Mouse (Mus musculus) embryonic facial prominence, embryonic 14.5 days (tissue): ENCODE data around the gene Appl1. TPM values are rescaled to one million over a fixed set of nuclear protein-coding genes. Genes with fewer than 3 reads are reported as not detected.

Experiments
- ATAC-seq: fragments of 200-750 bp; cut with Nextera tagmentation; 2 replicates; pipeline ENCODE4 v1.8.0; 2017; ENCODE audit warnings: low read depth, moderate number of reproducible peaks, moderate TSS enrichment
- DNase-seq: peaks from one replicate; pipeline ENCODE4 v3.0.0-alpha.2; 2015; ENCODE audit warnings: low spot score
- H3K27ac ChIP-seq: fragments of 300-500 bp; sonication (generic); replicated peaks from 2 replicates; pipeline ENCODE4 v1.5.1; 2014; ENCODE audit warnings: low read depth, mild to moderate bottlenecking, low read length, moderate library complexity
- H3K27me3 ChIP-seq: fragments of 300-500 bp; sonication (generic); replicated peaks from 2 replicates; pipeline ENCODE4 v1.6.1; 2014; ENCODE audit warnings: low read length; ENCODE audit not compliant: control insufficient read depth, insufficient read depth
- H3K36me3 ChIP-seq: fragments of 300-500 bp; sonication (generic); 2 replicates; pipeline ENCODE4 v1.6.1; 2014; ENCODE audit warnings: low read length, mixed read lengths; ENCODE audit not compliant: control insufficient read depth, insufficient read depth
- H3K4me1 ChIP-seq: fragments of 300-500 bp; sonication (generic); 2 replicates; pipeline ENCODE4 v1.6.1; 2014; ENCODE audit warnings: antibody characterized with exemption, low read length; ENCODE audit not compliant: control insufficient read depth, insufficient read depth
- H3K4me2 ChIP-seq: fragments of 300-500 bp; sonication (generic); 2 replicates; pipeline ENCODE4 v1.6.1; 2014; ENCODE audit warnings: low read depth, mild to moderate bottlenecking, low read length, moderate library complexity, mixed read lengths
- H3K4me3 ChIP-seq: fragments of 300-500 bp; sonication (generic); 2 replicates; pipeline ENCODE4 v1.5.1; 2014; ENCODE audit warnings: low read depth, mild to moderate bottlenecking, low read length
- H3K9ac ChIP-seq: fragments of 300-500 bp; sonication (generic); 2 replicates; pipeline ENCODE4 v1.6.1; 2014; ENCODE audit warnings: low read depth, mild to moderate bottlenecking, low read length, moderate library complexity, mixed read lengths
- H3K9me3 ChIP-seq: fragments of 300-500 bp; sonication (generic); 2 replicates; pipeline ENCODE4 v1.6.1; 2016; ENCODE audit warnings: low read length; ENCODE audit not compliant: control insufficient read depth
- WGBS: fragments of 180-500 bp; shearing (Covaris S2); extraction: QIAGEN DNeasy Blood & Tissue Kit; methylation state at CpG from one replicate; pipeline ENCODE4 v1.1.7; 2014; 5-methylcytosine and 5-hydroxymethylcytosine counted together
- polyA plus RNA-seq: library from polyadenylated mRNA; unstranded; fragments of >200 nt; fragmentation: Nextera tagmentation; extraction: Ambion mirVana; gene quantifications from 2 replicates; pipeline ENCODE4 v1.2.1, GENCODE M21; 2014

Gene Appl1
- polyA plus RNA-seq, 1 experiment from 2014 or later, result 50.8 TPM

DNA sequence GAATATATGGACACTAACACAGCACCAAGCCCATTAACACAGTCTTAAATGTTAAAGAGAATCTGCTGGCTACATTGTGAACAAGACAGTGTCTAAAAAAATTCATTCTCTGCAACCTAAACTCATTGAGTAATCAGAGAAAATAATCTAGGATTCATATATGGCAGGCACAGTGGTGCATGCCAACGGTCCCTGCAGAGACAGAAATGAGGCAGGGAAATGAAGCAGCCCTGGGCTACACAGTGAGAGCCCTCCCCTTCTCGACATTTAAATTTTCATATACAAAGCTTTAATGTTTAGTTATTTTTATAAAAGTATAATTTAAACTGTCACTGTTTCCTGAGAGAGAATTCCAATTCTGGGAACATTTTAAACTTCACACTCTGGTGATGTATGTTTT is 71.5 kb downstream of the Appl1 start:
- Histone ChIP-seq H3K4me1 (no peaks in the 10 kb centered on the region), H3K9me3 (no peaks in the 10 kb centered on the region), H3K9ac (no peak overlapping the region), H3K27me3 (no peaks in the 10 kb centered on the region), H3K27ac (no peak overlapping the region), H3K4me2 (no peak overlapping the region), H3K36me3 (no peaks in the 10 kb centered on the region), H3K4me3 (no peak overlapping the region)
- WGBS, result 89% methylated on average over 2 of the region's 2 CpGs
- no peak for ATAC-seq
- no peak for DNase-seq

DNA sequence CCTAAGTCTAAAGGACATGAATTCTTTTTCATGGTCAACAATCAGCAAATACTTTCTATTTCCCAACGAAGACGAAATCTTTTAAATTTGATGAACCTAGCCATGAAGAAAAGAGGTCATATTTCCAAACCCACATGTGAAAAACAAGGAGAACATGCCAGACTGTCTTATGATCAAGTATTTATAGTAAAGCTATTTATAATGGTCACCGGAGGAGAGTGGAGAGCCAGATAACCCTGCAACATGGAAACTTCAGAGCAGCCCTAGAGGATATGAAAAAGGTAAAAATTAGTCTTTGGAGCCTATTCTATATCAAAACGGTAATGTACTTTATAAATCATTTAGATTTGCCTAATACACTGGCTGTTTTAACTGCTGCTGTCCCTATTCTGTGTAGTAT is 76.6 kb downstream of the Appl1 start, which contains the start of gene Asb14:
TSS of gene Asb14 (plus strand) at position 166 of the 400 bp plus-strand sequence.
- WGBS, result 91% methylated on average over 4 of the region's 4 CpGs
- H3K4me3 ChIP-seq, result no peak within 1 kb of the TSS
- H3K27ac ChIP-seq, result no peak within 1 kb of the TSS
- H3K36me3 ChIP-seq, result no peaks in the 10 kb centered on the region
- H3K9ac ChIP-seq, result no peak within 1 kb of the TSS
- no peaks in the 10 kb centered on the region for H3K27me3 ChIP-seq
- DNase-seq (no peak), ATAC-seq (no peak)
- no peaks in the 10 kb centered on the region for H3K9me3 ChIP-seq
- no peaks in the 10 kb centered on the region for H3K4me1 ChIP-seq
- no peak within 1 kb of the TSS for H3K4me2 ChIP-seq

DNA sequence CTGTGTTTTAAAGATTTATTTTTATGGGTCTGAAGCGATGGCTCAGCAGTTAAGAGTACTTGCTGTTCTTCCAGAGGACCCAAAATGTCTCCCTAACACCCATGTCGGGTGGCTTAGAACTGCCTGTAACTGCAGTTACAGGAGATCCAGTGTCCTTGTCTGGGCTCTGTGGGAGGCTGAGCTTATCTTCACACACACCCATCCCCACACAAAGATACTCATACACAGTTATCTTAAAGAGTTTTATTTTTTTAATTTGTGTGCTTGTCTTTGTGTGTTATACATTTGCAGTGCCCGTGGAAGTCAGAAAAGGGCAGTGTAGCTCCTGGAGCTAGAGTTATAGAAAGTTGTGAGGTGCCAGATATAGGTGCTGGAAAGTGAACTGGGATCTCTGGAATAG is 80.3 kb downstream of the Appl1 start:
- no peak overlapping the region for H3K9ac ChIP-seq
- no peak for DNase-seq
- WGBS, result 85% methylated on average over 3 of the region's 3 CpGs
- no peak overlapping the region for H3K4me2 ChIP-seq
- ATAC-seq, result no peak
- H3K9me3 ChIP-seq, result no peaks in the 10 kb centered on the region
- H3K4me1 ChIP-seq, result no peaks in the 10 kb centered on the region
- no peak overlapping the region for H3K4me3 ChIP-seq
- no peaks in the 10 kb centered on the region for H3K27me3 ChIP-seq
- H3K36me3 ChIP-seq, result no peaks in the 10 kb centered on the region
- H3K27ac ChIP-seq, result no peak overlapping the region

DNA sequence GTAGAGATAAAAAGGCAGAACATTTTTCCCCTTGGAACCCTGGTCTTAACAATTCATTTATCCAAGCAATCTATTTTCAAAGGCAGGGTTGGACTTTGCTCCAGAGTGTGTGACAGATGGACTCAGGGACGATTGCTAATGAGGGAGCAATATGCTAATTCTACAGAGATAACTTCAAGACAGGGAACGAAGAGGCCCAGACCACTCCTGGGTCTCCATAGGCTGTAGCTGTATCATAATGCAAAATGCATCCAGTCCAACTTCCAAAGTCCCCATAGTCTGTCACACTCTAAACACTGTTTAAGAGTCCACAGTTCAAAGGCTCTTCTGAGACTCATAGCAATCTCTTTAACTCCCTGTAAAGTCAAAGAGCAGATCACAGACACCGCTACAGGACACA is 83.8 kb downstream of the Appl1 start:
- no peaks in the 10 kb centered on the region for H3K27me3 ChIP-seq
- no peak for ATAC-seq
- H3K9me3 ChIP-seq, result no peaks in the 10 kb centered on the region
- no peak overlapping the region for H3K4me3 ChIP-seq
- no peaks in the 10 kb centered on the region for H3K4me1 ChIP-seq
- DNase-seq, result no peak
- no peak overlapping the region for H3K4me2 ChIP-seq
- 77% methylated on average over 3 of the region's 3 CpGs for WGBS
- H3K9ac ChIP-seq, result no peak overlapping the region
- no peaks in the 10 kb centered on the region for H3K36me3 ChIP-seq
- H3K27ac ChIP-seq, result no peak overlapping the region

DNA sequence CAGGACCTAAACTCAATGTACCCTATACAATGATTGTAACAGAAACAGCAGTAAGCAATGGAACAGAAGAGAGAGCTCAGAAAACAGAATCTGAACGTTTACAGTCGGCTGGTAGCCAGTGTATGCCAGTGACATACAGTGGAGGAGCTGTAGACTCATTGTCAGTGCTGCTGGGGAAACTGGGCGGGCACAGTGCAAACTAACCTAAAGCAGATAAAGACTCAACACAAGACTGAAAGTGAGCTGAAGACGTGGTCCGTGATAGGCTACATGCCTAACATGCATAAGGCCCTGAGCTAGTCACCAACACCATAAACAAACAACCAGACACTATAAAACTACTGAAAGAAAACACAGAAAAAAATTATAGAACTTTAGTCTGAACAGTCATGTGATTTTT is 89.3 kb downstream of the Appl1 start:
- WGBS, result 81% methylated on average over 5 of the region's 5 CpGs
- H3K9me3 ChIP-seq, result no peaks in the 10 kb centered on the region
- no peak for ATAC-seq
- H3K27me3 ChIP-seq, result no peaks in the 10 kb centered on the region
- H3K27ac ChIP-seq, result no peak overlapping the region
- DNase-seq, result no peak
- no peak overlapping the region for H3K4me3 ChIP-seq
- no peaks in the 10 kb centered on the region for H3K4me1 ChIP-seq
- H3K4me2 ChIP-seq, result no peak overlapping the region
- no peaks in the 10 kb centered on the region for H3K36me3 ChIP-seq
- no peak overlapping the region for H3K9ac ChIP-seq

DNA sequence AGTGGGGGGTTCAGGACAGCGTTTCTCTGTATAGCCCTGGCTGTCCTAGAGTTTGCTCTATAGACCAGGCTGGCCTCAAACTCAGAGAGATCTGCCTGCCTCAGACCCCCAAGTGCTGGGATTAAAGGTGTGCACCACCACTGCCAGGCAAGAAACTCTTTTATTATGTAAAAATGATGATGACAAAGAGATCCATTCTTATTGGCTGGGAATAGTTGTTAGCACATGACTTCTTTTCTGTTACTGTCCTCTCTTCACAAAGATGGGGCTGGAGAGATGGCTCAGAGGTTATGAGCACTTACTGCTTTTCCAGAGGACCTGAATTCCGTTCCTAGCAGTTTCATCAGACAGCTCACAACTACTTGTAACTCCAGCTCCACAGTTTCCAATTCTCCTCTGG is 91.1 kb downstream of the Appl1 start:
- no peak overlapping the region for H3K4me2 ChIP-seq
- ATAC-seq (no peak), DNase-seq (no peak)
- H3K27ac ChIP-seq, result no peak overlapping the region
- WGBS, result 72% methylated on average over 2 of the region's 2 CpGs
- H3K4me1 ChIP-seq, result no peaks in the 10 kb centered on the region
- no peaks in the 10 kb centered on the region for H3K9me3 ChIP-seq
- no peak overlapping the region for H3K4me3 ChIP-seq
- no peak overlapping the region for H3K9ac ChIP-seq
- H3K27me3 ChIP-seq, result no peaks in the 10 kb centered on the region
- H3K36me3 ChIP-seq, result no peaks in the 10 kb centered on the region

DNA sequence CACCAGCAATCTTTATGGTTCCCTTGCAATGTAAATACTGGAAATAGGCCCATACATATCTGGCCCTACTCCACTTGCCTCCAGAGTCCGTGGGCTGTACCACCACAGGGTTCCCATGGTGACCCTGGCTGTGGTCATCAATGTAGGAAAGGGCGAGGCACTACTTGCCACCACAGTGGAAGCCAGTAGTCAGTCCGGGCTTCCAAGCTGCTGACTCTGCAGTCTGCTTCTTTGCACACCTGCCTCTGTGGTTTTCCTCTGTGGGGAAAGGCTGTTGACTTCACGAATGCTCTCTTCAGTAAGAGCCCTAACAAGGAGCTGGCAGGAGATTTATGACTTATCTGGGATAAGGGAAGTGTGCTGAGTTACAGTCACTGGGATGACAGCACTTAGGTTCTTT is 92.3 kb downstream of the Appl1 start:
- 79% methylated on average over 4 of the region's 4 CpGs for WGBS
- H3K9ac ChIP-seq, result no peak overlapping the region
- H3K27me3 ChIP-seq, result no peaks in the 10 kb centered on the region
- H3K9me3 ChIP-seq, result no peaks in the 10 kb centered on the region
- H3K36me3 ChIP-seq, result no peaks in the 10 kb centered on the region
- H3K4me2 ChIP-seq, result no peak overlapping the region
- DNase-seq (no peak), ATAC-seq (no peak)
- H3K4me1 ChIP-seq, result no peaks in the 10 kb centered on the region
- no peak overlapping the region for H3K27ac ChIP-seq
- H3K4me3 ChIP-seq, result no peak overlapping the region

Other genes with a start within 250 kb of the Appl1 start
- 0.54 and 0.55 TPM in 2 replicates for gene Asb14, start 76.7 kb downstream of the Appl1 start, polyA plus RNA-seq
- gene Hesx1, start 23.2 kb upstream of the Appl1 start, polyA plus RNA-seq, result 0.19 TPM in 1 of 2 replicates, not detected in the other
- 4.9 and 5.7 TPM in 2 replicates for gene Il17rd, start 67.7 kb upstream of the Appl1 start, polyA plus RNA-seq
- 14.4 and 15.3 TPM in 2 replicates for gene Arhgef3, start 143.7 kb upstream of the Appl1 start, polyA plus RNA-seq